In genomic region chr17:45474146-45474545, GRCm38 (mm10) we compare ENCODE assay signal across 8 mouse cellular contexts. TPM values are rescaled to one million over a fixed set of nuclear protein-coding genes. Genes with fewer than 3 reads are reported as not detected.
DNase-seq lines count a peak whose midpoint lies in the region; ATAC-seq and TF ChIP-seq lines count a peak whose summit lies in the region.

No protein-coding gene starts in this region.

- no peaks in the 10 kb centered on the region for H3K9me3 ChIP-seq in embryonic facial prominence, embryonic 15.5 days (replicated peaks)
- no peaks in the 10 kb centered on the region for H3K9me3 ChIP-seq in intestine, embryonic 16.5 days (ENCODE audit: control insufficient read depth, low read length)
- no peaks in the 10 kb centered on the region for H3K9me3 ChIP-seq in neural tube, embryonic 12.5 days

- no peak for TF ChIP-seq CTCF in layer of hippocampus, adult 2 months (conservative IDR thresholded peaks at IDR 0.05)

- no peaks in the 10 kb centered on the region for H3K36me3 ChIP-seq in embryonic facial prominence, embryonic 15.5 days
- no peaks in the 10 kb centered on the region for H3K36me3 ChIP-seq in intestine, embryonic 16.5 days (ENCODE audit: control insufficient read depth, insufficient read depth, low read length)
- H3K36me3 ChIP-seq in neural tube, embryonic 12.5 days, result no peaks in the 10 kb centered on the region

- H3K4me2 ChIP-seq in embryonic facial prominence, embryonic 15.5 days (replicated peaks), result peak overlapping the region; percentile 52
- H3K4me2 ChIP-seq in intestine, embryonic 16.5 days (ENCODE audit: low read depth, low read length), result no peak overlapping the region
- peak overlapping the region; percentile 72 for H3K4me2 ChIP-seq in neural tube, embryonic 12.5 days (replicated peaks)

- H3K9ac ChIP-seq in embryonic facial prominence, embryonic 15.5 days, result no peak overlapping the region
- no peak overlapping the region for H3K9ac ChIP-seq in intestine, embryonic 16.5 days (ENCODE audit: low read depth, low read length)
- 0 out of 2 replicates have a peak overlapping the region, but pooled peaks have one; percentile 58 for H3K9ac ChIP-seq in neural tube, embryonic 12.5 days

- H3K27ac ChIP-seq in layer of hippocampus, adult 2 months, result peak overlapping the region; percentile 92
- no peak overlapping the region for H3K27ac ChIP-seq in embryonic facial prominence, embryonic 15.5 days (replicated peaks)
- H3K27ac ChIP-seq in intestine, embryonic 16.5 days (ENCODE audit: low read length), result no peak overlapping the region
- no peak overlapping the region for H3K27ac ChIP-seq in neural tube, embryonic 12.5 days

- WGBS in embryonic facial prominence, embryonic 15.5 days, result 70% methylated on average over 8 of the region's 8 CpGs
- WGBS in intestine, embryonic 16.5 days, result 70% methylated on average over 8 of the region's 8 CpGs
- WGBS in neural tube, embryonic 12.5 days, result 68% methylated on average over 8 of the region's 8 CpGs

- ATAC-seq in embryonic facial prominence, embryonic 15.5 days (ENCODE audit: insufficient number of reproducible peaks, low FRiP score, low TSS enrichment, low read depth), result no peak
- ATAC-seq in intestine, embryonic 16.5 days, result no peak
- peak; percentile 41; the same call in 1 of the 2 replicates for ATAC-seq in neural tube, embryonic 12.5 days (ENCODE audit: low FRiP score, low read depth)

- DNase-seq in layer of hippocampus, adult 2 months (ENCODE audit: low spot score in 2 of 2), result no peak
- no peak for DNase-seq in layer of hippocampus, adult 9-10 months (ENCODE audit: low spot score)
- no peak for DNase-seq in c-Kit-positive CD71-positive TER-119-positive erythroid progenitor cells, embryonic 14.5 days (ENCODE audit: low spot score)
- no peak for DNase-seq in gastrocnemius, postnatal 10 days
- no peak for DNase-seq in left cerebral cortex, adult 8-10 months (ENCODE audit: low spot score in 2 of 2)

- H3K27me3 ChIP-seq in embryonic facial prominence, embryonic 15.5 days, result peaks cover 15% of the 10 kb centered on the region; the same call in 1 of the 2 replicates
- peaks cover 11% of the 10 kb centered on the region for H3K27me3 ChIP-seq in intestine, embryonic 16.5 days (replicated peaks; ENCODE audit: control insufficient read depth, insufficient read depth, low read length)
- H3K27me3 ChIP-seq in neural tube, embryonic 12.5 days (replicated peaks), result peaks cover 6% of the 10 kb centered on the region; the same call in 1 of the 2 replicates

- peak overlapping the region; percentile 60 for H3K4me3 ChIP-seq in layer of hippocampus, adult 2 months
- H3K4me3 ChIP-seq in embryonic facial prominence, embryonic 15.5 days (replicated peaks), result peak overlapping the region; percentile 40
- peak overlapping the region; percentile 49 for H3K4me3 ChIP-seq in intestine, embryonic 16.5 days (ENCODE audit: low read length)
- peak overlapping the region; percentile 34; the same call in 1 of the 2 replicates for H3K4me3 ChIP-seq in neural tube, embryonic 12.5 days

- H3K4me1 ChIP-seq in embryonic facial prominence, embryonic 15.5 days, result peaks cover 13% of the 10 kb centered on the region
- peaks cover 7% of the 10 kb centered on the region for H3K4me1 ChIP-seq in intestine, embryonic 16.5 days (ENCODE audit: control insufficient read depth, insufficient read depth, low read length)
- H3K4me1 ChIP-seq in neural tube, embryonic 12.5 days, result 0 out of 2 replicates have a peak, but pooled peaks cover 9% of the 10 kb centered on the region

RNA-seq across cellular contexts. Expression of gene Spats1, which starts 1.1 kb away (rescaled TPM):
- 1 to 10 TPM; 4.8 TPM for total RNA-seq in layer of hippocampus, adult 2 months (2021)
- 0.46 and 0.81 TPM in 2 replicates for polyA plus RNA-seq in embryonic facial prominence, embryonic 15.5 days (2015; fragmentation: Nextera tagmentation; extraction: Ambion mirVana)
- polyA plus RNA-seq in intestine, embryonic 16.5 days (2015; fragmentation: Nextera tagmentation; extraction: Ambion mirVana), result 0.23 and 0.27 TPM in 2 replicates
- polyA plus RNA-seq in neural tube, embryonic 12.5 days (2016; fragmentation: Nextera tagmentation; extraction: Ambion mirVana), result 1.2 and 1.3 TPM in 2 replicates
- under 1 TPM; 0.25 to 0.26 TPM for total RNA-seq in gastrocnemius, postnatal 10 days (2021)
- total RNA-seq in left cerebral cortex, adult 8-10 months (2022), result 1 to 10 TPM; 6.2 to 7.8 (median 6.9) TPM

RNA-seq across cellular contexts. Expression of gene Aars2, which starts 32.5 kb away (rescaled TPM):
- 10 to 100 TPM; 25.2 to 26.3 TPM for total RNA-seq in layer of hippocampus, adult 2 months (2021)
- 15.8 and 16.6 TPM in 2 replicates for polyA plus RNA-seq in embryonic facial prominence, embryonic 15.5 days (2015; fragmentation: Nextera tagmentation; extraction: Ambion mirVana)
- polyA plus RNA-seq in intestine, embryonic 16.5 days (2015; fragmentation: Nextera tagmentation; extraction: Ambion mirVana), result 14.8 and 16.6 TPM in 2 replicates
- polyA plus RNA-seq in neural tube, embryonic 12.5 days (2016; fragmentation: Nextera tagmentation; extraction: Ambion mirVana), result 23.6 and 25.4 TPM in 2 replicates
- 10 to 100 TPM; 14.3 to 16.4 TPM for total RNA-seq in gastrocnemius, postnatal 10 days (2021)
- total RNA-seq in left cerebral cortex, adult 8-10 months (2022), result 10 to 100 TPM; 22.0 to 25.1 (median 22.8) TPM

RNA-seq across cellular contexts. Expression of gene Cdc5l, which starts 40.6 kb away (rescaled TPM):
- 10 to 100 TPM; 55.7 to 57.5 TPM for total RNA-seq in layer of hippocampus, adult 2 months (2021)
- 56.4 and 65.7 TPM in 2 replicates for polyA plus RNA-seq in embryonic facial prominence, embryonic 15.5 days (2015; fragmentation: Nextera tagmentation; extraction: Ambion mirVana)
- 45.8 and 51.8 TPM in 2 replicates for polyA plus RNA-seq in intestine, embryonic 16.5 days (2015; fragmentation: Nextera tagmentation; extraction: Ambion mirVana)
- polyA plus RNA-seq in neural tube, embryonic 12.5 days (2016; fragmentation: Nextera tagmentation; extraction: Ambion mirVana), result 68.1 and 71.8 TPM in 2 replicates
- total RNA-seq in gastrocnemius, postnatal 10 days (2021), result 10 to 100 TPM; 34.8 to 39.4 TPM
- total RNA-seq in left cerebral cortex, adult 8-10 months (2022), result 10 to 100 TPM; 50.9 to 62.6 (median 52.9) TPM

RNA-seq across cellular contexts. Expression of gene Tcte1, which starts 49.1 kb away (rescaled TPM):
- total RNA-seq in layer of hippocampus, adult 2 months (2021), result 1 to 10 TPM in 1 of 2 experiments, under 1 TPM in 1; 0.56 to 1.0 TPM
- 3.2 and 6.2 TPM in 2 replicates for polyA plus RNA-seq in embryonic facial prominence, embryonic 15.5 days (2015; fragmentation: Nextera tagmentation; extraction: Ambion mirVana)
- polyA plus RNA-seq in intestine, embryonic 16.5 days (2015; fragmentation: Nextera tagmentation; extraction: Ambion mirVana), result 0.20 and 0.47 TPM in 2 replicates
- 1.9 TPM in 2 replicates for polyA plus RNA-seq in neural tube, embryonic 12.5 days (2016; fragmentation: Nextera tagmentation; extraction: Ambion mirVana)
- total RNA-seq in gastrocnemius, postnatal 10 days (2021), result not detected
- 1 to 10 TPM; 1.3 to 1.7 (median 1.4) TPM for total RNA-seq in left cerebral cortex, adult 8-10 months (2022)

Comparison
In these comparisons a context has a peak if more than half of its experiments do, and no peak if none do; other contexts are left out.
1. RNA of gene Spats1, which starts 1.1 kb away (total RNA-seq): 6.2 to 7.8 TPM in left cerebral cortex, adult 8-10 months and 4.8 TPM in layer of hippocampus, adult 2 months; 0.25 to 0.26 TPM in gastrocnemius, postnatal 10 days; every median in the first group is over 4 times any median in the second.
2. Peak in every context shown above with its lines, with median percentiles within 50 percentile points of each other: H3K4me3 ChIP-seq.